Mouse (Mus musculus) testis, adult 2 months (tissue): ENCODE data around the gene Bad.

Source experiments
- CTCF ChIP-seq: fragments of 200-500 bp; IDR thresholded peaks from 2 replicates; pipeline ENCODE4 v1.5.1; 2012; ENCODE audit warnings: low read depth, mild to moderate bottlenecking, inconsistent platforms, low read length, moderate library complexity; ENCODE audit not compliant: control insufficient read depth, insufficient read depth, insufficient replicate concordance
- POLR2A ChIP-seq: fragments of 200-500 bp; IDR thresholded peaks from 2 replicates; pipeline ENCODE4 v1.6.1; 2012; ENCODE audit warnings: low read depth, mild to moderate bottlenecking, inconsistent platforms, low read length, moderate library complexity; ENCODE audit not compliant: control insufficient read depth

DNA sequence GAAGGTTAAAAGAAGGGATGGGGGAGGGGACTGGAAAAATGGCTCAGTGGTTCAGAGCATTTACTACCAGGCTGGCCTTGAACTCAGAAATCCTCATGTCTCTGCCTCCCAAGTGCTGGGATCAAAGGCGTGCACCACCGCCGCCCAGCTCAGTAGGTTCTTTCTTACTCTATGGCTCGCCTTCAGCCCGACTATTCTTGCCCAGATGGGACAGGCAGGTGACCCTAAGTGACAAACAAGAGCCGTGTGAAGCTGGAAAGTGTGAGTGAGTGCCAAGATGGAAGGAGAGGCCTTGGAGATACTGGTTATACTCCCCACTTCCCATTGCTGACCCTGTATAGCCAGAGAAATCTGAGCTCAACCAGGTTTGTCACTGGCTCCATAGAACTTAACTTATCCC, 2.0 kb downstream of the Bad start:
- TF ChIP-seq POLR2A (no peak), CTCF (no peak)
